Mouse (Mus musculus): ENCODE measurements around the gene Nrl. TPM values are rescaled to one million over a fixed set of nuclear protein-coding genes. Genes with fewer than 3 reads are reported as not detected.

Nrl gene
- polyA plus RNA-seq, 1 experiment: not detected

GRCm38 (mm10) chr14:55554635-55555034 lies 29.9 kb upstream of the Nrl start:
- peaks cover 6% of the 10 kb centered on the region; the same call in 1 of the 2 replicates for H3K4me1 ChIP-seq (ENCODE audit: control insufficient read depth, insufficient read depth, insufficient read length, low read length)
- no peaks in the 10 kb centered on the region for H3K27me3 ChIP-seq (ENCODE audit: control insufficient read depth, insufficient read depth, low read length)
- H3K36me3 ChIP-seq (ENCODE audit: control insufficient read depth, insufficient read depth, low read length): peaks cover 2% of the 10 kb centered on the region; the same call in 1 of the 2 replicates
- H3K4me3 ChIP-seq (ENCODE audit: low read depth, low read length): no peak overlapping the region
- H3K27ac ChIP-seq (ENCODE audit: insufficient read depth, low read depth, low read length): no peak overlapping the region
- TF ChIP-seq CTCF (IDR thresholded peaks at IDR 0.05; ENCODE audit: extremely low read depth, insufficient read length, insufficient replicate concordance, low read depth, low read length) (no peak), POLR2A (IDR thresholded peaks at IDR 0.05; ENCODE audit: low read depth, low read length) (no peak)

DNA sequence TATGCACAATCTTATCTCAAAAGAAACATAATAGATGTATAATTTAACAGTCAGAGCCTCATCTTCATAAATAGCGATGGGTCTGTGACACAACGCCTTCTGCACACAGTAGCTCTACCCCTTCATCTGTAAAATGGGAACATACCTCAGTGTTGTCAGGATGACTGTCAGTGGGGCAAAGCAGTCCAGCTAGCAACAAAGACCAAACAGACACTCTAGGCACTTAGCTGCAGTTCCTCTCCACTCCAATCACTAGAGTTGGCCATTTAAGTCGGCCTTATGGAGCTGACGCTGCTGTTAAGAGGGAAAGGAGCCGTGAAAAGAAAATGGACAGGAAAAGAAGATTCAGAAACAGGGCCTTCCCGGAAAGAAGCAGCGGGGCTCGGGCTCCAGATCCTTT lies 27.0 kb upstream of the Nrl start:
- Histone ChIP-seq H3K27me3 (ENCODE audit: control insufficient read depth, insufficient read depth, low read length) (no peaks in the 10 kb centered on the region), H3K4me3 (ENCODE audit: low read depth, low read length) (no peak overlapping the region), H3K36me3 (ENCODE audit: control insufficient read depth, insufficient read depth, low read length) (peaks cover 20% of the 10 kb centered on the region), H3K27ac (ENCODE audit: insufficient read depth, low read depth, low read length) (no peak overlapping the region), H3K4me1 (ENCODE audit: control insufficient read depth, insufficient read depth, insufficient read length, low read length) (peaks cover 4% of the 10 kb centered on the region; the same call in 1 of the 2 replicates)
- WGBS: 90% methylated on average over 8 of the region's 8 CpGs
- TF ChIP-seq POLR2A (IDR thresholded peaks at IDR 0.05; ENCODE audit: low read depth, low read length) (no peak), CTCF (IDR thresholded peaks at IDR 0.05; ENCODE audit: extremely low read depth, insufficient read length, insufficient replicate concordance, low read depth, low read length) (no peak)

DNA sequence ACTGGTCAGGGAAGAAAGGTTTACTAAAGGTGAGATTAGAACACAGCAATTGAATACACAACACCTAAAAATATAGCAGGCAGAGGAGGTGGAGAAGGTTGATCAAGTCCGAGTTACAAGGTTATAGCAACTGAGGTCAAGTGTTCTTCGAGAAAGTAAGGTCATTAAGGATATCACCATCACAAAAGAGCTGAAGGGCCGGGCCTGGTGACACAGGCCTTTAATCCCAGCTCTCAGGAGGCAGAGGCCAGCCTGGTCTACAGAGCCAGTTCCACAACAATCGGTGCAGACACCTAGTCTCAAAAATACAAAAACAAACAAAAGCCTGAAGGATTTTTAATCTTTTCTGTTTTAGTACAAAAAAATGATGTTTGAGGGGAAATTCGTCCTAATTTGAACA lies 26.6 kb upstream of the Nrl start:
- no peak overlapping the region for H3K27ac ChIP-seq (ENCODE audit: insufficient read depth, low read depth, low read length)
- peaks cover 4% of the 10 kb centered on the region; the same call in 1 of the 2 replicates for H3K4me1 ChIP-seq (ENCODE audit: control insufficient read depth, insufficient read depth, insufficient read length, low read length)
- TF ChIP-seq POLR2A (IDR thresholded peaks at IDR 0.05; ENCODE audit: low read depth, low read length) (no peak), CTCF (IDR thresholded peaks at IDR 0.05; ENCODE audit: extremely low read depth, insufficient read length, insufficient replicate concordance, low read depth, low read length) (no peak)
- H3K27me3 ChIP-seq (ENCODE audit: control insufficient read depth, insufficient read depth, low read length): no peaks in the 10 kb centered on the region
- H3K4me3 ChIP-seq (ENCODE audit: low read depth, low read length): no peak overlapping the region
- WGBS: 82% methylated on average over 5 of the region's 5 CpGs
- peaks cover 23% of the 10 kb centered on the region for H3K36me3 ChIP-seq (ENCODE audit: control insufficient read depth, insufficient read depth, low read length)

DNA sequence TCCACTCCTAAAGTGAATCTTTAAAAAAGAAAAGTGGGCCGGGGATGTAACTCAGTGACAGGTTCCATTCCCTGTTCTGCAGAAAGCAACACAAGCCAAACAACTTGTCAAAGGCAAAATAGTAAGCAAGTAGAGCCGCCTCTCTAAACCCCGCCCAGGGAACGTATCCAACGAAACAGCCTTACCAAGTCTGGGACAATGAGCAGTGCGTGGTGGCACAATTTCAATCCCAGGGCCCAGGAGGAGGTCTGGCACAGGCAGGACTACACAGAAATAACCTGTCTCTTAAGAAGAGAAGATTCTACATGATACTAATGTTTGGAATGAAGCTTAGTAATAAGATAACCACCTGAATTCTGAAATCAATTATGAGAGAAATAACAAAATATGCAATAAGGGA lies 25.4 kb upstream of the Nrl start:
- TF ChIP-seq POLR2A (IDR thresholded peaks at IDR 0.05; ENCODE audit: low read depth, low read length) (no peak), CTCF (IDR thresholded peaks at IDR 0.05; ENCODE audit: extremely low read depth, insufficient read length, insufficient replicate concordance, low read depth, low read length) (no peak)
- Histone ChIP-seq H3K36me3 (ENCODE audit: control insufficient read depth, insufficient read depth, low read length) (peaks cover 27% of the 10 kb centered on the region), H3K4me3 (ENCODE audit: low read depth, low read length) (no peak overlapping the region), H3K27ac (ENCODE audit: insufficient read depth, low read depth, low read length) (no peak overlapping the region), H3K27me3 (ENCODE audit: control insufficient read depth, insufficient read depth, low read length) (no peaks in the 10 kb centered on the region), H3K4me1 (ENCODE audit: control insufficient read depth, insufficient read depth, insufficient read length, low read length) (peaks cover 4% of the 10 kb centered on the region; the same call in 1 of the 2 replicates)
- 79% methylated on average over 6 of the region's 6 CpGs for WGBS

- Histone ChIP-seq H3K4me3 (ENCODE audit: low read depth, low read length) (no peak overlapping the region), H3K27me3 (ENCODE audit: control insufficient read depth, insufficient read depth, low read length) (no peaks in the 10 kb centered on the region), H3K36me3 (ENCODE audit: control insufficient read depth, insufficient read depth, low read length) (peaks cover 30% of the 10 kb centered on the region), H3K4me1 (ENCODE audit: control insufficient read depth, insufficient read depth, insufficient read length, low read length) (peaks cover 4% of the 10 kb centered on the region; the same call in 1 of the 2 replicates), H3K27ac (ENCODE audit: insufficient read depth, low read depth, low read length) (no peak overlapping the region)
- 77% methylated on average over 9 of the region's 9 CpGs for WGBS
- TF ChIP-seq POLR2A (IDR thresholded peaks at IDR 0.05; ENCODE audit: low read depth, low read length) (no peak), CTCF (IDR thresholded peaks at IDR 0.05; ENCODE audit: extremely low read depth, insufficient read length, insufficient replicate concordance, low read depth, low read length) (no peak)
These were observed 19.6 kb upstream of the Nrl start for GRCm38 (mm10) chr14:55544334-55544733.

DNA sequence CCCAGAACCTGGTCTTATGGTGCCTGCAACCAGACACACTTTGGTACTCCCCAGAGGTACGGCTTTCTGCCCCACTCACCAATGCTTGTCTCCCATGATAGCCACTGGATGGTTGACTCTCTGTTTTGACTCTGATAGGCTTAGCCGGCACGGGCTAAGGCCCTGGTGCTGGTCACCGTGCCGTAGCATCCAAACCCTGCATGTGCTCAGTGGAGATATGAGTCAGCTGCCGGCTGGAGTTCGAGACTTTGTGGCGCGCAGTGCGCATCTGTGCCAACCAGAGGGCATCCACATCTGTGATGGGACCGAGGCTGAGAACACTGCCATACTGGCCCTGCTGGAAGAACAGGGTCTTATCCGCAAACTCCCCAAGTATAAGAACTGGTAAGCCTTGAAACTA lies 17.5 kb upstream of the Nrl start:
- Histone ChIP-seq H3K27me3 (ENCODE audit: control insufficient read depth, insufficient read depth, low read length) (no peaks in the 10 kb centered on the region), H3K4me3 (ENCODE audit: low read depth, low read length) (no peak overlapping the region), H3K27ac (ENCODE audit: insufficient read depth, low read depth, low read length) (no peak overlapping the region), H3K4me1 (ENCODE audit: control insufficient read depth, insufficient read depth, insufficient read length, low read length) (peaks cover 4% of the 10 kb centered on the region; the same call in 1 of the 2 replicates), H3K36me3 (ENCODE audit: control insufficient read depth, insufficient read depth, low read length) (peaks cover 14% of the 10 kb centered on the region)
- 98% methylated on average over 12 of the region's 12 CpGs for WGBS
- TF ChIP-seq CTCF (IDR thresholded peaks at IDR 0.05; ENCODE audit: extremely low read depth, insufficient read length, insufficient replicate concordance, low read depth, low read length) (no peak), POLR2A (IDR thresholded peaks at IDR 0.05; ENCODE audit: low read depth, low read length) (no peak)

- Histone ChIP-seq H3K27ac (ENCODE audit: insufficient read depth, low read depth, low read length) (peak overlapping the region; percentile 82), H3K36me3 (ENCODE audit: control insufficient read depth, insufficient read depth, low read length) (peaks cover 8% of the 10 kb centered on the region), H3K27me3 (ENCODE audit: control insufficient read depth, insufficient read depth, low read length) (no peaks in the 10 kb centered on the region), H3K4me1 (ENCODE audit: control insufficient read depth, insufficient read depth, insufficient read length, low read length) (peaks cover 4% of the 10 kb centered on the region; the same call in 1 of the 2 replicates), H3K4me3 (ENCODE audit: low read depth, low read length) (peak overlapping the region; percentile 88)
- no peak for TF ChIP-seq POLR2A (IDR thresholded peaks at IDR 0.05; ENCODE audit: low read depth, low read length)
- no peak for TF ChIP-seq CTCF (IDR thresholded peaks at IDR 0.05; ENCODE audit: extremely low read depth, insufficient read length, insufficient replicate concordance, low read depth, low read length)
- 4% methylated on average over 10 of the region's 10 CpGs for WGBS
These were observed 16.1 kb upstream of the Nrl start for GRCm38 (mm10) chr14:55540787-55541321.
